In genomic region chr11:108871748-108872147, GRCm38 (mm10) we compare ENCODE assay signal across 32 mouse cellular contexts. TPM values are rescaled to one million over a fixed set of nuclear protein-coding genes. Genes with fewer than 3 reads are reported as not detected.
"Had no signal": no experiment of that assay in that cellular context is flagged by ENCODE, and none has a peak within 500 bp of the region (broad histone marks: within the 10 kb centered on the region; RNA-seq: fewer than 3 reads in every experiment).

No protein-coding gene starts in this region.

- H3K9me3 ChIP-seq: limb, embryonic 10.5 days; limb, embryonic 12.5 days; limb, embryonic 13.5 days; limb, embryonic 15.5 days; liver, embryonic 12.5 days; liver, embryonic 13.5 days; liver, embryonic 15.5 days; lung, embryonic 15.5 days; midbrain, embryonic 10.5 days; midbrain, embryonic 12.5 days; midbrain, embryonic 13.5 days; midbrain, embryonic 15.5 days; neural tube, embryonic 12.5 days had no signal

- DNase-seq: left cerebral cortex, postnatal 4 days; liver; liver, embryonic 13.5 days; liver, postnatal 0 days; lung, adult 18-20 months; lung, adult 2 months; lung, embryonic 14.5 days; lung, postnatal 10 days; lung, postnatal 14 days; lung, postnatal 36 days; lung, postnatal 4 days; midbrain, embryonic 14.5 days had no signal

- H3K36me3 ChIP-seq: limb, embryonic 10.5 days; limb, embryonic 12.5 days; limb, embryonic 13.5 days; limb, embryonic 15.5 days; liver, embryonic 12.5 days; liver, embryonic 13.5 days; liver, embryonic 15.5 days; lung, embryonic 15.5 days; midbrain, embryonic 10.5 days; midbrain, embryonic 12.5 days; midbrain, embryonic 13.5 days; midbrain, embryonic 15.5 days; neural tube, embryonic 12.5 days had no signal

- H3K4me2 ChIP-seq: limb, embryonic 12.5 days; limb, embryonic 13.5 days; limb, embryonic 15.5 days; liver, embryonic 11.5 days; liver, embryonic 12.5 days; liver, embryonic 13.5 days; liver, embryonic 15.5 days; lung, embryonic 14.5 days; lung, embryonic 15.5 days; midbrain, embryonic 11.5 days; midbrain, embryonic 12.5 days; midbrain, embryonic 13.5 days; midbrain, embryonic 15.5 days; neural tube, embryonic 12.5 days had no signal

- H3K4me3 ChIP-seq: limb, embryonic 10.5 days; limb, embryonic 12.5 days; limb, embryonic 13.5 days; limb, embryonic 15.5 days; liver, embryonic 12.5 days; liver, embryonic 13.5 days; liver, embryonic 15.5 days; lung, embryonic 15.5 days; megakaryocyte, embryonic 14.5 days; midbrain, embryonic 10.5 days; midbrain, embryonic 12.5 days; midbrain, embryonic 13.5 days; midbrain, embryonic 15.5 days; myocyte; neural tube, embryonic 12.5 days had no signal

- H3K27me3 ChIP-seq: limb, embryonic 12.5 days; limb, embryonic 13.5 days; limb, embryonic 15.5 days; liver, embryonic 12.5 days; liver, embryonic 13.5 days; liver, embryonic 15.5 days; lung, embryonic 15.5 days; megakaryocyte, embryonic 14.5 days; midbrain, embryonic 12.5 days; midbrain, embryonic 13.5 days; midbrain, embryonic 15.5 days; neural tube, embryonic 12.5 days had no signal

- H3K9ac ChIP-seq: limb, embryonic 12.5 days; limb, embryonic 13.5 days; limb, embryonic 15.5 days; liver, embryonic 12.5 days; liver, embryonic 13.5 days; liver, embryonic 14.5 days; liver, embryonic 15.5 days; liver, postnatal 0 days; lung, embryonic 14.5 days; lung, embryonic 15.5 days; midbrain, embryonic 12.5 days; midbrain, embryonic 13.5 days; midbrain, embryonic 15.5 days; neural tube, embryonic 12.5 days had no signal

- H3K4me1 ChIP-seq: limb, embryonic 12.5 days; liver, embryonic 12.5 days; liver, embryonic 13.5 days; liver, embryonic 15.5 days; megakaryocyte, embryonic 14.5 days; midbrain, embryonic 12.5 days; midbrain, embryonic 13.5 days; midbrain, embryonic 15.5 days; neural tube, embryonic 12.5 days had no signal

- H3K27ac ChIP-seq: limb, embryonic 10.5 days; limb, embryonic 12.5 days; limb, embryonic 13.5 days; limb, embryonic 15.5 days; liver, embryonic 12.5 days; liver, embryonic 13.5 days; liver, embryonic 14.5 days; liver, embryonic 15.5 days; lung, embryonic 15.5 days; macrophage; midbrain, embryonic 12.5 days; midbrain, embryonic 13.5 days; midbrain, embryonic 15.5 days; neural tube, embryonic 12.5 days had no signal

- ATAC-seq: liver, embryonic 12.5 days; liver, postnatal 0 days; lung, postnatal 0 days; midbrain, embryonic 13.5 days; midbrain, embryonic 15.5 days; midbrain, embryonic 16.5 days had no signal

RNA-seq across cellular contexts. Expression of gene Axin2, which starts 48.4 kb away (rescaled TPM):
- polyA plus RNA-seq: macrophage had no signal
